Mouse (Mus musculus) small intestine, adult 2 months (tissue): ENCODE data around the gene 4932438A13Rik. TPM values are rescaled to one million over a fixed set of nuclear protein-coding genes. Genes with fewer than 3 reads are reported as not detected.

ENCODE experiments used
- H3K27ac ChIP-seq: fragments of 200-500 bp; 2 replicates; pipeline ENCODE4 v1.5.1; 2012; ENCODE audit warnings: low read depth, low read length, control low read depth, inconsistent platforms; ENCODE audit not compliant: insufficient read depth
- H3K27me3 ChIP-seq: fragments of 200-500 bp; 2 replicates; pipeline ENCODE4 v1.6.1; 2012; ENCODE audit warnings: mild to moderate bottlenecking, moderate library complexity, low read length, inconsistent platforms; ENCODE audit not compliant: control insufficient read depth, insufficient read depth
- H3K36me3 ChIP-seq: fragments of 200-500 bp; 2 replicates; pipeline ENCODE4 v1.6.1; 2012; ENCODE audit warnings: mild to moderate bottlenecking, low read length, control low read depth, inconsistent platforms; ENCODE audit not compliant: control insufficient read depth, insufficient read depth
- H3K4me1 ChIP-seq: fragments of 200-500 bp; 2 replicates; pipeline ENCODE4 v1.6.1; 2012; ENCODE audit warnings: low read length, inconsistent platforms, mixed read lengths; ENCODE audit not compliant: control insufficient read depth, insufficient read depth, insufficient read length
- H3K4me3 ChIP-seq: fragments of 200-500 bp; 2 replicates; pipeline ENCODE4 v1.5.1; 2012; ENCODE audit warnings: low read depth, mild to moderate bottlenecking, control low read depth, inconsistent platforms, low read length, moderate library complexity
- CTCF ChIP-seq: fragments of 200-500 bp; IDR thresholded peaks from 2 replicates; pipeline ENCODE4 v1.5.1; 2012; ENCODE audit warnings: low read depth, mild to moderate bottlenecking, control low read depth, inconsistent platforms, low read length, moderate library complexity, mixed read lengths; ENCODE audit not compliant: insufficient replicate concordance, insufficient read length; ENCODE audit errors: extremely low read depth
- POLR2A ChIP-seq: fragments of 200-500 bp; IDR thresholded peaks from 2 replicates; pipeline ENCODE4 v1.6.1; 2012; ENCODE audit warnings: low read depth, mild to moderate bottlenecking, control low read depth, inconsistent platforms, low read length, moderate library complexity
- WGBS: fragments of 180-500 bp; shearing (Covaris S2); methylation state at CpG from one replicate; pipeline ENCODE4 v1.1.7; 2018; 5-methylcytosine and 5-hydroxymethylcytosine counted together
- polyA plus RNA-seq: library from polyadenylated mRNA; depleted of rRNA; stranded (reverse); fragments of >200 nt; gene quantifications from 2 replicates; pipeline ENCODE4 v1.2.3, GENCODE M21; 2012

4932438A13Rik gene
- polyA plus RNA-seq, 1 experiment, result 13.3 TPM

DNA sequence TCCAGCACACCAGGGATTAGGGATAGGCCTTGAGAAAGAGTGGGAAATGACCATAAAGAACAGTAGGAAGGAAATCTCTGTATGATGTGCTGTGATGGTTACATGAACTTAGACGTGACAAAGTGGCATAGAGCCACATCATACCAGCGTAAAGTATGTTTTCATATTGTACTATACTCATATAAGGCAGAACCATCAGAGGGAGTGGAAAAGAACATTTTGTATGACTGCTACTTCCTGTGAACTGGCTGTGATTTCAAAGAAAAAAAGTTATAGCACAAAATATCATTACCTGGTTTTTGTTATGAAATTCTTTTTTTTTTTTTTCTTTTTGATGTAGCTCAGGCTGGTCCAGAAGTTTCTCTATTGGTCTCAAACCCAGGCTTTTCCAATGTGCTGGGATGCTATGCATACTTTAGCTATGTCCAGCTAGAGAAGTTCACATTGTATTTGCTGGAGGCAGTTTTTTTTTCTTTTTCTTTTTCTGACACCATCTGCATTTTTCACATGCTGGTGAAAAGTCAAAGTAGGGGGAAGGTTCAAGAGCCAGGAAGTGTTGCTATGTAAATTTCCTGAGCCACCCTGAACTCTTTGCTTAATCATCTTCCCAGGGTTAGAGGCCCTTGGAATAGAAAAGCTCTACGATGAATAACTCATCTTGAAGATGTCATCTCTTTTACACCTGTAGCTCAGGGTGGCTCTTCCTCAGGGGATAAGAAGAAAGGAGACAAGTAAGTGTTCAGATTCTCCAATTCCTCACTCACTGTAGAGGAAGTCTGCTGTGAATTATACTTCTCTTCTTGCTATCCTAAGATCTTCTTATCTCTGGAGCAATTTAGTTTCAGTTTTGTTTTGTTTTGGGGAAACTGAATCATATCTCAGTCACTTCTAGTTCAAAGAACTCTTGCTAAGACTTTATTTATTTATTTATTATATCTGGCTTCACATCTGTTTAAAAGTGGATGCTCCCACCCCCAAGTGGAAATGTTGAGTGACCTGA, 1.2 kb upstream of the 4932438A13Rik start:
- Histone ChIP-seq H3K27ac (peak overlapping the region; percentile 76), H3K4me1 (no peaks in the 10 kb centered on the region; the same call in 1 of the 2 replicates), H3K4me3 (no peak overlapping the region), H3K27me3 (no peaks in the 10 kb centered on the region), H3K36me3 (peaks cover 11% of the 10 kb centered on the region)
- 68% methylated on average over 3 of the region's 3 CpGs for WGBS
- TF ChIP-seq POLR2A (no peak), CTCF (no peak)

DNA sequence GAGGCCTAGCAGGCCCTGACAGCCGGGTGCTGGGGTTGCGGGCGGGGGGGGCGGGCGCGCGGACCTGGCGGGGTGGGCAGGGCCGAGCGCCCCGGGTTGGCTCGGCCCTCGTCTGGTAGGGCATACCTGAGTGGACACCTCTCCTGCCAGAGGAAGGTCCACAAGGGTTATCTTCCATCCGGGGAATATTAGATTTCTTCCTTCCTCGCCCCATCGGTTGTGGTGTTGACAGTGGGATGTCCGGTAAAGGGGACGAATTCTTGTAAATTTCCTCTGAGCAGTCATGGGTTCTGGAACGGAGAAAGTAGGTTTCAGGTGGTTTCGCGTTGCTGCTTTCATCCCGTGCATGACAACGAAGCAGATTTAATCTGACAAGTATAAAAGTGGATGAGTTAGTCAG, 523 bp downstream of the 4932438A13Rik start:
- H3K36me3 ChIP-seq, result peaks cover 20% of the 10 kb centered on the region
- no peak for TF ChIP-seq POLR2A
- no peak for TF ChIP-seq CTCF
- H3K27me3 ChIP-seq, result no peaks in the 10 kb centered on the region
- H3K4me1 ChIP-seq, result no peaks in the 10 kb centered on the region; the same call in 1 of the 2 replicates
- peak overlapping the region; percentile 87 for H3K27ac ChIP-seq
- 2% methylated on average over 21 of the region's 23 CpGs for WGBS
- peak overlapping the region; percentile 83 for H3K4me3 ChIP-seq

DNA sequence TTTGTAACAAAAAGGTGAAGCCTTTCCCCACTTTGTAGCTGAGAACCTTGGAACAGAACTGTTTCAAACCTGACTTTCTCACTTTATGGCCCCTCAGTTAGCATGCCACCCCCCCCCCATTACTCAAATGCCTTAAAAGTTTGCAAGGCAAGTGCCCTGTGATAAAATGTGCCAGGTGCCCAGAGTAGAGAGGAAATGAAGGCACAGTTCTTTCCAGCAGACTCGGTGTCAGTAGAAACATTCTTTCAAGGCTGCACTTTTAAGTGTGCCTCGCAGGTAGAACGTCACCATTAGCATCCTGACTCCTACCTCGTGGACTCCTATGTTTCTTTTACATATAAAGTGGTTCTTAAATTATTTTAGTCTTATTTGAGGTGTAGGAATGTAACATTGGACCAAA, 977 bp downstream of the 4932438A13Rik start:
- Histone ChIP-seq H3K4me3 (peak overlapping the region; percentile 83; the same call in 1 of the 2 replicates), H3K27ac (peak overlapping the region; percentile 39), H3K36me3 (peaks cover 20% of the 10 kb centered on the region), H3K4me1 (no peaks in the 10 kb centered on the region; the same call in 1 of the 2 replicates), H3K27me3 (no peaks in the 10 kb centered on the region)
- TF ChIP-seq POLR2A, result no peak
- no peak for TF ChIP-seq CTCF
- WGBS, result 15% methylated on average over 4 of the region's 4 CpGs

DNA sequence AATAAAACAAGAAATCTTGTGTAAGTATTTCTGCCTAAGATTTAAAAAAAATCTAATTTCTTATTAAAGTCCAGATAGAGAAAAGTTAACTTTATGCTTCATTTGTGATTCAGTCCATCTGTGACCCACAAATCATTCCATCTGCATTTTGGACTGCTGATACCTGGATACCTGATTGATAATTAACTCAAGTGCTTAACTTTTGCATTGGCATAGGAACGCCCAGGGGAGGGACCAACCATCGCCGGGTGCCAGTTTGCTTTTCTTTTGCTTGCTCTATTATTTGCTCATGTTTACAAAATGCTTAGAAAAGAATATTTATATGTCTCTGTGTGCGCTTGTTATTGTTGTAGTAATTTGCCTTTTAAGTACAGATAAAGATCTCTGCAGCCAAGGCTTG, 1.6 kb downstream of the 4932438A13Rik start:
- Histone ChIP-seq H3K36me3 (peaks cover 20% of the 10 kb centered on the region), H3K27ac (no peak overlapping the region), H3K4me3 (no peak overlapping the region), H3K27me3 (no peaks in the 10 kb centered on the region), H3K4me1 (no peaks in the 10 kb centered on the region; the same call in 1 of the 2 replicates)
- 41% methylated on average over 4 of the region's 4 CpGs for WGBS
- TF ChIP-seq CTCF (no peak), POLR2A (no peak)

DNA sequence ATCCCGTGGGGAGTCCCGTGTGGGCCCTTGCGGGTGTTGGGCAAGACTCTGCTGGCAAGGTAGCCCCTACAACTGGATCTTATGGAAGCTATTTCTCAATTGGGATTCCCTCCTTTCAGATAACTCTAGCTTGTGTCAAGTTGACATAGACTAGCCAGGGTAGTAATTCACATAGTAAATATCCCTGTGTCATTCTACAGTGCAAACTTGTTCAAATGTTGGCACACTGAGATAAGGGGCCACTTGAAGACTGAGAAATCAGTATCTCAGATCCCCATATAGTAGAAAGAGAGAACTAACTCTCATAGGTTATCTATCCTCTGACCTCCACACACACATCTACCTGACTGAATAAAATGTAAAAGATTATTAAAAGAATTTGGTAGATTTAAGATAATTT, 42.5 kb downstream of the 4932438A13Rik start:
- TF ChIP-seq POLR2A, result no peak
- TF ChIP-seq CTCF, result no peak
- Histone ChIP-seq H3K4me1 (no peaks in the 10 kb centered on the region), H3K4me3 (no peak overlapping the region), H3K36me3 (peaks cover 22% of the 10 kb centered on the region), H3K27me3 (no peaks in the 10 kb centered on the region), H3K27ac (no peak overlapping the region)
- 98% methylated on average over 3 of the region's 3 CpGs for WGBS

DNA sequence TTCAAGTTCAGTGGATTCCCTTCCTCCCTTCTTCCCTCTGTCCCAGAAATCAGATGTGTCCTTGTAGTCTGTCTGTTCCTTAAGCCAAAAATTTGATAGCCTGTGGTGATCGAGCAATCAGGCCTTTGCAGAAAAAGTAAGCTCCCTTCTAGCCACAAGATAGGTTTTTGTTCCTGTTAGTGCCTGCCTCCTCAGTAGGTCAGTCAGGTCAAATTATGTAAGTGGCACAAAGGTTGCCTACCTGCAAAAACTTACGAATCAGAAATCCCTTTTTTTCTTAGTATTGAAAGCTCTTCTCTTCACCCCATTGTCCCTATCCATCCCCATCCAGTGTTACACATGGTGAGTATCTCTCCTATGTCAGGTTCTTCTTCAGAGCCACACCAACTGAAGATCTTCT, 54.9 kb downstream of the 4932438A13Rik start:
- WGBS, result 83% methylated on average over 2 of the region's 2 CpGs
- Histone ChIP-seq H3K27ac (no peak overlapping the region), H3K4me1 (no peaks in the 10 kb centered on the region), H3K36me3 (peaks cover 21% of the 10 kb centered on the region), H3K4me3 (no peak overlapping the region), H3K27me3 (no peaks in the 10 kb centered on the region)
- TF ChIP-seq POLR2A (no peak), CTCF (no peak)

DNA sequence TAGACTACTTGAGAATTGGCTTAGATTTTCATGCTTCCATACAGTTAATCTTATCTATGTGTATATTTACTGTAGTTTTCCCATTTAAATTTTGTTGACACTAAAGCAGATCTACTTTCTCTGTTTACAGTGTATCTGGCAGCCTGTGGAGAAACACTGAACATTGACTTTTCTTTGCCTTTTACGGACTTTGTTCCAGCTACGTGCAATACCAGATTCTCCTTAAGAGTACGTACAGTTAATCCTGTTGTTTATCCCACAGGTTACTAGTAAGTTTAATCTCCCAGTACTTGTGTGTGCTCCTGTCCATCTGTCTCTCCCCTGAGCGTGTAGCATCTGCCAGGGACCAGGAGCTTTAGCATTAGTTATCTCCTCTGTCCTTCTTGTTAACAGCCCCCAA, 55.4 kb downstream of the 4932438A13Rik start:
- Histone ChIP-seq H3K4me3 (no peak overlapping the region), H3K36me3 (peaks cover 21% of the 10 kb centered on the region), H3K4me1 (no peaks in the 10 kb centered on the region), H3K27ac (no peak overlapping the region), H3K27me3 (no peaks in the 10 kb centered on the region)
- TF ChIP-seq CTCF (no peak), POLR2A (no peak)
- WGBS, result 85% methylated on average over 4 of the region's 4 CpGs
